Mouse (Mus musculus) heart, embryonic 11.5 days (tissue): ENCODE data around the gene Tecpr2. TPM values are rescaled to one million over a fixed set of nuclear protein-coding genes. Genes with fewer than 3 reads are reported as not detected.

Experiments
- ATAC-seq: fragments of 200-750 bp; cut with Nextera tagmentation; replicated peaks from 2 replicates; pipeline ENCODE4 v1.8.0; 2017; ENCODE audit warnings: moderate library complexity; ENCODE audit not compliant: insufficient number of reproducible peaks, low FRiP score, low TSS enrichment
- H3K27ac ChIP-seq: fragments of 300-500 bp; sonication (generic); 2 replicates; pipeline ENCODE4 v1.5.1; 2014; ENCODE audit warnings: mild to moderate bottlenecking, low read depth, low read length
- H3K27me3 ChIP-seq: fragments of 300-500 bp; sonication (generic); 2 replicates; pipeline ENCODE4 v1.6.1; 2014; ENCODE audit warnings: mild to moderate bottlenecking, low read length, mixed read lengths; ENCODE audit not compliant: control insufficient read depth, insufficient read depth
- H3K36me3 ChIP-seq: fragments of 300-500 bp; sonication (generic); 2 replicates; pipeline ENCODE4 v1.6.1; 2014; ENCODE audit warnings: mild to moderate bottlenecking, low read length, moderate library complexity, mixed read lengths; ENCODE audit not compliant: control insufficient read depth, insufficient read depth
- H3K4me1 ChIP-seq: fragments of 300-500 bp; sonication (generic); 2 replicates; pipeline ENCODE4 v1.6.1; 2014; ENCODE audit warnings: low read length; ENCODE audit not compliant: control insufficient read depth, insufficient read depth
- H3K4me2 ChIP-seq: fragments of 300-500 bp; sonication (generic); 2 replicates; pipeline ENCODE4 v1.6.1; 2014; ENCODE audit warnings: mild to moderate bottlenecking, moderate library complexity
- H3K4me3 ChIP-seq: fragments of 300-500 bp; sonication (generic); 2 replicates; pipeline ENCODE4 v1.5.1; 2014; ENCODE audit warnings: low read depth, low read length
- H3K9ac ChIP-seq: fragments of 300-500 bp; sonication (generic); 2 replicates; pipeline ENCODE4 v1.6.1; 2014; ENCODE audit warnings: mild to moderate bottlenecking, low read depth, low read length, moderate library complexity
- H3K9me3 ChIP-seq: fragments of 300-500 bp; sonication (generic); replicated peaks from 2 replicates; pipeline ENCODE4 v1.6.1; 2016; ENCODE audit warnings: low read length; ENCODE audit not compliant: control insufficient read depth
- WGBS: fragments of 180-500 bp; shearing (Covaris S2); extraction: QIAGEN DNeasy Blood & Tissue Kit; methylation state at CpG from one replicate; pipeline ENCODE4 v1.1.7; 2014; ENCODE audit not compliant: insufficient replicate concordance; 5-methylcytosine and 5-hydroxymethylcytosine counted together
- polyA plus RNA-seq: library from polyadenylated mRNA; unstranded; fragments of >200 nt; fragmentation: Nextera tagmentation; extraction: Ambion mirVana; gene quantifications from 2 replicates; pipeline ENCODE4 v1.2.1, GENCODE M21; 2014

Gene Tecpr2
- polyA plus RNA-seq, 1 experiment from 2014 or later, result 2.5 TPM

DNA sequence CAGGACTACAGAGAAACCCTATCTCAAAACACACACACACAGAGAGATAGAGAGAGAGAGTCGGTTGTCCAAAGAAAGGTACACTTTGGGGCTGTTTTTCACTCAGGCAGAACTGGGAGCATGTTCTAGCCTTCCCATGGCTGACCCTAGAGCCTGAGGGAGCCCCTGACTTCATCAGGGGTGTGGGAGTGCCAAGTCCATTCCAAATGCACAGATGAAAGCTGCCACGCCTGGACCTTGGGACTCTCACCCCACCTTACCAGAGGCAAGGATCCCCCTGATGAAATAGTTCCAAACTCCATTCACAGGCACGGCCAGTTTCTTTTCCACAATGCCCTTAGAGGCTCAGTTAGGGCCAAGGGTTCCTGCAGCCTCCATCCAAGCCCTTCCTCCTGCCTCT, 90.7 kb downstream of the Tecpr2 start:
- Histone ChIP-seq H3K4me2 (no peak overlapping the region; the same call in 1 of the 2 replicates), H3K27me3 (peaks cover 3% of the 10 kb centered on the region; the same call in 1 of the 2 replicates), H3K9me3 (no peaks in the 10 kb centered on the region), H3K9ac (no peak overlapping the region), H3K27ac (0 out of 2 replicates have a peak overlapping the region, but pooled peaks have one; percentile 15), H3K36me3 (peaks cover 13% of the 10 kb centered on the region), H3K4me1 (peaks cover 14% of the 10 kb centered on the region; the same call in 1 of the 2 replicates), H3K4me3 (no peak overlapping the region)
- WGBS, result 68% methylated on average over 3 of the region's 3 CpGs
- no peak for ATAC-seq

DNA sequence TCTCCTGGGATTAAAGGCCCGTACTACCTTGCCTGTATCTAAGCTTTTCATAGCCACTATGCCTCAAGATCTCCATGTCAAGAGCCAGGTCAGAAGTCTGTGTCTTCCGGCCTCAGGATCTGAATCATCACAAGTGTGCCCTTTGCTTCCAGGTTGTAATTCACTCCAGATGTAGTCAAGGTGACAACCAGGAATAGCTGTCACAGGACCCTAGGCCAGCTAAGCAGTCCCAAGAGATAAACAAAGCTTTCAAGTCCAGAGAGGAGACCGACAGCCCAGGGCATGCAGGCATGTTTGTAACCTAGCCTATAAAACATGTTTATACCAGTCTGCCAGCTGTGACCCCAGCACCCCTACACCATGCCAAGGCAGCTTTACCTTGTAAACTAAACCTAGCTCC, 92.7 kb downstream of the Tecpr2 start:
- peaks cover 10% of the 10 kb centered on the region; the same call in 1 of the 2 replicates for H3K4me1 ChIP-seq
- H3K4me3 ChIP-seq, result no peak overlapping the region
- no peak overlapping the region for H3K9ac ChIP-seq
- WGBS, result 71% methylated on average over 3 of the region's 3 CpGs
- H3K27me3 ChIP-seq, result no peaks in the 10 kb centered on the region; the same call in 1 of the 2 replicates
- H3K36me3 ChIP-seq, result peaks cover 4% of the 10 kb centered on the region
- no peak overlapping the region for H3K4me2 ChIP-seq
- H3K9me3 ChIP-seq, result no peaks in the 10 kb centered on the region
- no peak overlapping the region for H3K27ac ChIP-seq
- ATAC-seq, result no peak

DNA sequence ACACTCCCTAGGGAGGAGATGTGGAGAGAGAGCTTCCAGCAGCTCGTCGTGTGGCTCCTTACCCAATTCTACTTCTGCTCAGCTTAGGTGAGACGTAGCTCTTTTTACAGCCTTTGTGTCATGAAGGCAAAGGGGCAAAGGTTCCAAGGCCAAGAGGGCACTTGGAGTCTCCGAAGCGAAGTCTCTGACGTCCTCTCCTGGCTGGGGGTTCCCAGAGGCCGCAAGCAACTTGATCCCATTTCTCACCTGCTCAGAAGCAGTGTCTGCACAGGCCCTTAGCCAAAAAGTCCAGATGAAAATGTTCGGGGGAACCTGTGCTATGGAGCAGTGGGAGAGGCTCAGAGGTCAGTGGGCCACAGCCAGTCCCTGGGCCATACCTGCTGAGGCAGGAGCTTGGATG, 94.0 kb downstream of the Tecpr2 start:
- Histone ChIP-seq H3K4me1 (peaks cover 8% of the 10 kb centered on the region; the same call in 1 of the 2 replicates), H3K27me3 (no peaks in the 10 kb centered on the region), H3K9me3 (no peaks in the 10 kb centered on the region), H3K27ac (no peak overlapping the region), H3K9ac (no peak overlapping the region), H3K4me2 (no peak overlapping the region), H3K36me3 (no peaks in the 10 kb centered on the region), H3K4me3 (no peak overlapping the region)
- no peak for ATAC-seq
- 81% methylated on average over 8 of the region's 8 CpGs for WGBS

DNA sequence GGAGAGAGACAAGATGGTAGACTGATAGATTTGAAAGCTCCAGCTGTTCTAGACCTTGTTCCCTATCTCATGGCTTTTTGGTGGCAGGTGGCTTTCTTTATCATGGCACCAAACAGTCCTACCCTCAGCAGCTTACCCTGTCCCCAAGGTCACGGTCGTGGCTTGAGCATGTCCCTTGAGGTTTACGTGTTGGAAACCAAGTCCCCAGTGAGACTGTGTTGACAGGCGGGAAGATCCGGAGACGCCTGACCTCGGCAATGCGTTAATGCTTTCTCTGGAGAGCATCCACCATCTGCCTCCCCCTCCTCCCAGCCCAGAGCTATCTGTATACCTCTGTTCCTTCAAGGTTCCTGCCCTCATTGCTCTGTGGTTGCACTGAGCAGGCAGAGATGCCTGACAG, 94.7 kb downstream of the Tecpr2 start:
- H3K36me3 ChIP-seq, result no peaks in the 10 kb centered on the region
- no peak overlapping the region for H3K4me2 ChIP-seq
- ATAC-seq, result no peak
- H3K27ac ChIP-seq, result no peak overlapping the region
- no peaks in the 10 kb centered on the region for H3K9me3 ChIP-seq
- H3K4me1 ChIP-seq, result peaks cover 5% of the 10 kb centered on the region; the same call in 1 of the 2 replicates
- H3K9ac ChIP-seq, result no peak overlapping the region
- 71% methylated on average over 8 of the region's 8 CpGs for WGBS
- H3K27me3 ChIP-seq, result no peaks in the 10 kb centered on the region
- H3K4me3 ChIP-seq, result no peak overlapping the region

DNA sequence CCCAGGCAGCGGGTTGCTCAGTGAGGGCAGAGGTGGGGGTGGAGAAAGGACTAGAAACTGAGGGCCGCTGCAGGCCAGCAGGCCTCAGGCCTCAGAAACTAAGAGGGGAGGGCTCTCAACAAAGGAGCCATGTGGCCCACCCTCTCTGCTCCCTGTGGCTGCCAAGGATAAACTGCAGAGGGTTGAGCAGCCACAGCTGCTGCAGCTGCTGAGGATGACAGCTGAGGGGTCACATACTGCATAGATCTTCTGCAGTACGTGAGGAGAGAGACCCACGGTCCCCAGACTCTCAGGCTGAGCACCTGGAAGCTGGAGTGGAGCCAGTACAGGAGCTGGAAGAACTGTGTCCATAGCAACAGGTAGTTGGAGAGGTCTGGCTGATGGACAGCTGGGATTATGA, 95.5 kb downstream of the Tecpr2 start:
- no peaks in the 10 kb centered on the region for H3K27me3 ChIP-seq
- H3K36me3 ChIP-seq, result no peaks in the 10 kb centered on the region
- H3K4me2 ChIP-seq, result no peak overlapping the region
- H3K4me3 ChIP-seq, result no peak overlapping the region
- no peak overlapping the region for H3K9ac ChIP-seq
- WGBS, result 70% methylated on average over 4 of the region's 4 CpGs
- H3K4me1 ChIP-seq, result peaks cover under 1% of the 10 kb centered on the region; the same call in 1 of the 2 replicates
- no peak overlapping the region for H3K27ac ChIP-seq
- no peaks in the 10 kb centered on the region for H3K9me3 ChIP-seq
- no peak for ATAC-seq

DNA sequence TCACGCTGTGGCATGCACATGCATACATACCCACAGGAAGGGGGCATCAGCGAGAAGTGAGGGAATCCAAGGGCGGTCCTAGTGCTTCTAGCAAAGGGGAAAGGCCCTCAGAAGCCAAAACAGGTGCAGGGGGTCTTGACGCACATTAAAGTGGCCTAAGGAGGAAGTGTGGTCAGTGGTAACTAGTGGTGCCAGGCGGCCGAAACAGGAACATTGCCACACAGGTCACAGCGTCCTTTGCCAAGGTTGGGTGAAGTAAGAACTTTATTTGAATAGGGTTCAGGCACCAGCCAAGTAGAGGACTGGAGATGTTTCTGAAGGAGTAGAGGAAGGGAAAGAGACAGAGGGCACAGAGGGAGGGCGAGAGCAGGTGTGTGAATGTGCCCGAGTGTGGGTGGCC, 96.1 kb downstream of the Tecpr2 start:
- Histone ChIP-seq H3K4me2 (no peak overlapping the region), H3K9ac (no peak overlapping the region), H3K4me3 (no peak overlapping the region), H3K9me3 (no peaks in the 10 kb centered on the region), H3K4me1 (no peaks in the 10 kb centered on the region), H3K27ac (no peak overlapping the region), H3K36me3 (no peaks in the 10 kb centered on the region), H3K27me3 (no peaks in the 10 kb centered on the region)
- ATAC-seq, result no peak
- WGBS, result 76% methylated on average over 9 of the region's 9 CpGs

DNA sequence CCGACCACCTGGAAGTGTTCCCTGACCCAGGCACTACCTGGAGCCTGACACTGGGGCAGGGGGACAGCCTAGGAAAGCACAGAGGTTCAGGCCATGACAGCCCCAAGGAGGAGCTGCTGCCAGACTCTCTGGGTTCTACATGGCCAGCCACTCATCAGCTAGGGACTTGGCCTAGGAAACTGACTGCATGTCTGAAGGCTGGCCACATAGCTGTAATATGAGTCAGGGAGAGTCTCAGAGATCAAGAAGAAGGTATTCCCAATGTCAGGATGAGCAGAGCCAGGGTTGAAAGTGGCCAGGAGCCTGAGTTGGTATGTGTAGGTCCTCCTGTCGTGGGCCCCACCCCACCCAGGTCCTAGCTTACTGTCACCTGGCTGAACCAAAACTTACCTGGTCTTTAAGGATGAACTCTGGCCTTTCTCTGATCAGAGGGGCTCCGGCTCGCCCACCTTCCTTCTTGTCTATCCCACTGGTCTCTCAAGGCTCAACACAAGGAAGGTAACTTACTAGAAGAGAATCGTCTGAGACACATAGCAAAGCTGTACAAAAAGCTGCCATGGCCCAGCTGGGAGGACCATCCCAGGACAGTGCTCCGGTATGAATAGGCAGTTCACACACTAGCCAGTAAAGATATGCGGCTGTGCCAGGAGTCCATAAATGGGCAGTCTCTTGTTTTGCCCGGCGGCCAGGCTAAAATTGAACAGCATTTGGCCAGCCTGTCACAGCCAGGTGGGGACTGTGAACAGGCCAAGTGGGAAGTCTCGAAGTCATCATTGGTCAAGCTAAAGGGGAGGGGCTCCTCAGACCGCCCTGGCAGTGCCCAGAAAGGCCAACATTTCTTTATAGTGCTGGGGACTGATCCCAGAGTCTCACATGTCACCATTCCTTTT, 97.7 kb downstream of the Tecpr2 start:
- Histone ChIP-seq H3K27me3 (no peaks in the 10 kb centered on the region), H3K36me3 (no peaks in the 10 kb centered on the region), H3K4me1 (no peaks in the 10 kb centered on the region), H3K27ac (no peak overlapping the region), H3K9me3 (no peaks in the 10 kb centered on the region), H3K4me2 (no peak overlapping the region), H3K4me3 (no peak overlapping the region), H3K9ac (no peak overlapping the region)
- 77% methylated on average over 11 of the region's 11 CpGs for WGBS
- ATAC-seq, result no peak

DNA sequence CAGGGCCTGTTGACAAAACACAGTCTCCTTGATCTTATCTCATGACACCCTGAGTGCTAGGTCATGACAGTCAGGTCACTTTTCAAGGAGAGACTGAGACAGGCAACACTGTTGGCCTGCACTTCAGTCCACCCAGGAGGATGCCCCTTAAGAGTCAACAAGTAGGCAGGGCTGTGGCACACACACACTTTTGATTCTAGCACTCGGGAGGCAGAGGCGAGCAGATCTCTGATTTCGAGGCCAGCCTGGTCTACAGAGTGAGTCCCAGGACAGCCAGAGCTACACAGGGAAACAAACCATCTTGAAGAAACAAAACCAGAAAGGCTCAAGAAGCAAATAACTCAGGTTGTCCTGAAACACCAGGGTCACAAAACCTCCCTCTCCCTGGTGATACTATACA, 100.3 kb downstream of the Tecpr2 start:
- WGBS, result 76% methylated on average over 3 of the region's 3 CpGs
- Histone ChIP-seq H3K27me3 (no peaks in the 10 kb centered on the region), H3K36me3 (no peaks in the 10 kb centered on the region), H3K27ac (no peak overlapping the region), H3K9me3 (no peaks in the 10 kb centered on the region), H3K4me3 (no peak overlapping the region), H3K4me1 (no peaks in the 10 kb centered on the region), H3K4me2 (no peak overlapping the region), H3K9ac (no peak overlapping the region)
- ATAC-seq, result no peak

DNA sequence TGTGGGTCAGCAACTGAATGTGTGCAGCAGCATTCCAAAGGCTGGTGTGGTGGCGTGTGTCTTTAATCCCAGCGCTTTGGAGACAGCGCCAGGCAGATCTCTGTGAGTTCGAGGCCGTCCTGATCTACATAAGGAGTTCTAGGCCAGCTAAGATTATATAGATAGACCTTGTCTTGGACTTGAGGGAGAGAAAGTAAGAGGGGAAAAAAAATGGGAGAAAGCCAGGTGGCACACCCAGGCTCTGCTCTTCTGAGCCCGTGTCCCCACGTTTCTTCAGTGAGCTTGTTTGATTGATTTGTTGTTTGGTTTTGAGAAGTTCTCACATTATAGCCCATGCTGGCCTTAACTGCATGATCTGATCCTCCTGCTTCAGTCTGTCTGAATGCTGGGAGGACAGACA, 101.4 kb downstream of the Tecpr2 start:
- Histone ChIP-seq H3K36me3 (no peaks in the 10 kb centered on the region), H3K4me1 (no peaks in the 10 kb centered on the region), H3K9ac (no peak overlapping the region), H3K4me2 (no peak overlapping the region), H3K9me3 (no peaks in the 10 kb centered on the region), H3K27me3 (no peaks in the 10 kb centered on the region), H3K4me3 (no peak overlapping the region), H3K27ac (no peak overlapping the region)
- no peak for ATAC-seq
- 92% methylated on average over 7 of the region's 7 CpGs for WGBS
